Mouse (Mus musculus) C2C12 (cell line): Measurements from ENCODE around the gene Ppp1r3g. TPM values are rescaled to one million over a fixed set of nuclear protein-coding genes. Genes with fewer than 3 reads are reported as not detected.

Experiments
- H3K27me3 ChIP-seq: one replicate; pipeline ENCODE4 v1.6.1; 2011; ENCODE audit not compliant: control insufficient read depth, insufficient read depth, insufficient read length
- H3K36me3 ChIP-seq: one replicate; pipeline ENCODE4 v1.6.1; 2011; ENCODE audit not compliant: control insufficient read depth, insufficient read depth
- H3K4me3 ChIP-seq: one replicate; pipeline ENCODE4 v1.5.1; 2011; ENCODE audit warnings: mild to moderate bottlenecking, control low read depth; ENCODE audit not compliant: poor library complexity, insufficient read depth, severe bottlenecking
- H3K79me2 ChIP-seq: one replicate; pipeline ENCODE4 v1.6.1; 2011; ENCODE audit not compliant: control insufficient read depth, insufficient read depth
- H3K79me3 ChIP-seq: one replicate; pipeline ENCODE4 v1.6.1; 2011; ENCODE audit warnings: low read depth, control low read depth
- H3ac ChIP-seq: one replicate; pipeline ENCODE3; 2011; ENCODE audit warnings: low read depth; ENCODE audit not compliant: control insufficient read depth, insufficient read length
- CEBPB ChIP-seq: IDR thresholded peaks from one replicate; pipeline ENCODE4 v1.6.1; 2011; ENCODE audit warnings: low read depth, mild to moderate bottlenecking, control low read depth, moderate library complexity
- CTCF ChIP-seq: IDR thresholded peaks from one replicate; pipeline ENCODE4 v1.5.1; 2011; ENCODE audit not compliant: control insufficient read depth, insufficient read depth, insufficient read length
- FOSL1 ChIP-seq: IDR thresholded peaks from one replicate; pipeline ENCODE4 v1.8.0; 2011; ENCODE audit warnings: mild to moderate bottlenecking, low read length; ENCODE audit not compliant: poor library complexity, insufficient read depth, severe bottlenecking
- MAX ChIP-seq: IDR thresholded peaks from one replicate; pipeline ENCODE4 v1.6.1; 2011; ENCODE audit warnings: mild to moderate bottlenecking, control low read depth
- MYOD1 ChIP-seq: IDR thresholded peaks from one replicate; pipeline ENCODE4 v1.6.1; 2011; ENCODE audit warnings: low read depth; ENCODE audit not compliant: control insufficient read depth, insufficient read length
- MYOG ChIP-seq: IDR thresholded peaks from one replicate; pipeline ENCODE4 v1.6.1; 2011; ENCODE audit not compliant: control insufficient read depth, insufficient read length; ENCODE audit errors: extremely low read depth
- USF1 ChIP-seq: IDR thresholded peaks from one replicate; pipeline ENCODE4 v1.6.1; 2011; ENCODE audit warnings: low read depth, mild to moderate bottlenecking, control low read depth, moderate library complexity
- polyA plus RNA-seq: library from polyadenylated mRNA; unstranded; fragments of >200 nt; fragmentation: generic; extraction: Trizol; gene quantifications from one replicate; pipeline ENCODE4 v1.2.1, GENCODE M21; 2012; ENCODE audit warnings: missing spikeins

Ppp1r3g gene
- polyA plus RNA-seq, 1 experiment: not detected

DNA sequence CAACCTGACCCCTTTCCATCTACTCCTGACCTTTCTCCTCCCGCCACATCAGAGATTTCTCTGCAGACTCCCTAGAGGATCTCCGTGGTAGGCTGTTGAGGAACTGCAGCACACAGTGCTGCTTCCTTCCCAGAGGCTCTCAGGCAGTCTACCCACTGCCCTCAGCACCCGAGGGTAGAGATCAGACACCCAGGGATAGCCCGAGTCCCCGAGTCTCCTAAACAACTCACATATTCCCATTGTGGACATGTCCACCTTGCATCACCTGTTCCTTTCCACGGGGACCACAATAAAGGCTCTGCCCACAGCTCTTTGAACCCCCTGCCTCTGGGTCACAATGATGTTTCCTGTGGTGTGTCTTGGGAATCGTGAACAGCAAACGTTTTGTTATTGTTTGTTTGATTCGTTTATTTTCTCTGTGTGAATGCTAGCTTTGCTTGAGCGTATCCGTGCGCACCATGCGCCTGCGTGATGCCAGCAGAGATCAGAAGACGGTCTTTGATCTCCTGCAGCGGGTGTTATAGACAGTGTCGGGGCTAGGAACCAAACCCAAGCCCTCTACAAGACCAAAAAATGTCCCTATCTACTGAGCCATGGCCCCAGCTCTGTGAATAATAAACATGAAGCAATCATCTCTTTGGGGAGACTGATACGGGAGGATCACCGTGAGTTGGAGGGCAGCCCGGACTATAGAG lies 11.8 kb upstream of the Ppp1r3g start:
- H3K36me3 ChIP-seq: no peaks in the 10 kb centered on the region

DNA sequence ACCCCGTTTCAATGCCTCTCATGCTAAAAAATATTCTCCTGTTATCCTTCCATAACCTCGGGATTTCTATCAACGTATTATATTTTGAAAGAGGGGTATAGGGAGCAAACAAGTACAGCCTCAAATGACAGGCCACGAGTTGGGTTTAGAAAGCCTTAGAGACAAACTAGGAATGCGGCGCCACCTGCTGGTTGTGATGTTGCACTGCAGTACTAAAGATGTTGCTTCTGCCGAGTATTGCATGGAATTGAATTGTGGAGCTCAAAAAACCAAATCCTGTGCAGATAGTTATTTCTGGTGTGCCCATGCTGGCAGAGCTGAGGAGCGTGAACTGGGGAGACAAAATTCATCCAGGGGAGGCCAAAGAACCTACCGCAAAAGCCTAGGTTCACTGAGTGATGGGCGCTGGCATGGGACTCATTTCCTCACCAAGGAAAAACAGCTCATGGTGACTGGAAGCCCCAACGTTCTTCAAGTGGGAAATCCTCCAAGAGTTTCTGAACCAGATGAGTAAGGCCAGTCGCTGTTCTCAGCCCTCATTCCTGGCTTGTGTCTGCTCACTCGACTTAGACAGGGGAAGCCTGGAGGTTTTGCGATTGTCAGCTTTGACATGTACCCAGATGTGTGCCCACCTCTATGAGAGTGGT lies 11.2 kb upstream of the Ppp1r3g start:
- no peak overlapping the region for H3ac ChIP-seq
- TF ChIP-seq MAX (no peak), CTCF (peak; percentile 76)
- no peaks in the 10 kb centered on the region for H3K36me3 ChIP-seq
- peaks cover 14% of the 10 kb centered on the region for H3K27me3 ChIP-seq
- H3K4me3 ChIP-seq: no peak overlapping the region
- H3K79me2 ChIP-seq: no peaks in the 10 kb centered on the region
- H3K79me3 ChIP-seq: no peaks in the 10 kb centered on the region

More for the DNA sequence above, 11.8 kb upstream of the Ppp1r3g start:
- TF ChIP-seq USF1 (no peak), MAX (no peak), MYOG (no peak), CTCF (no peak)
- no peak overlapping the region for H3ac ChIP-seq
- no peaks in the 10 kb centered on the region for H3K79me2 ChIP-seq
- no peak overlapping the region for H3K4me3 ChIP-seq
- H3K79me3 ChIP-seq: no peaks in the 10 kb centered on the region
- H3K27me3 ChIP-seq: peaks cover 14% of the 10 kb centered on the region

DNA sequence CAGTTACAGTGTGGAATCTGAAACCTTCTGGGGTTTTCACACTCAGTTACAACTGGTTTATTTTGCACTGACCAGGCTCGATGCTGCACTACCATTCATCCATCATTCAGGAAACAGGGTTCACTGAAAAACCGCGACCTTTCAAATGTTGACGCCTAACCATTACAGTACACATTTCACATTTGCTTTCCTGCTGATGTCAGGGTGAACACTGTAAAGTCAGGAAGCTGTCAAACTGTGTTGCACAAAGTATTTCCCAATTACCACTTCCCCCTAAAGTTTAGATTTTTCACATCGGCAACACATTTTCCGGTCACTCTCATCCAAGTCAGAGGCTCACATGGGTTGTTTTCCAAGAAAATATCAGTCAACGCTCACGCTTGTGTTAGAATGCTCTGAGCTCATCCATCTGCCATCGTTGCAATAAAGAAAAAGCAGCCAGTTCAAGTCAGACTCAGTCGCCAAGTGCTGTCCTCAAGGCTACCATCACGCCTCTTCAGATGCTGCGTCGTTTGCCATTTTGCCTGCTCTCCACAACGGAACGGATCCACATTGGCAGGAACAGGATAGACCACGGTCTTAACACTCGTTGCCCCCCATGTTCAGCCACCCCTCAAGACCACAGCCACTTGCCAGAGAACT lies 8.7 kb upstream of the Ppp1r3g start:
- Histone ChIP-seq H3K79me2 (no peaks in the 10 kb centered on the region), H3K4me3 (no peak overlapping the region), H3K27me3 (peaks cover 14% of the 10 kb centered on the region), H3K36me3 (no peaks in the 10 kb centered on the region), H3ac (no peak overlapping the region), H3K79me3 (no peaks in the 10 kb centered on the region)
- TF ChIP-seq USF1 (no peak), MYOD1 (no peak), MYOG (no peak), MAX (no peak), FOSL1 (no peak), CEBPB (no peak), CTCF (no peak)

DNA sequence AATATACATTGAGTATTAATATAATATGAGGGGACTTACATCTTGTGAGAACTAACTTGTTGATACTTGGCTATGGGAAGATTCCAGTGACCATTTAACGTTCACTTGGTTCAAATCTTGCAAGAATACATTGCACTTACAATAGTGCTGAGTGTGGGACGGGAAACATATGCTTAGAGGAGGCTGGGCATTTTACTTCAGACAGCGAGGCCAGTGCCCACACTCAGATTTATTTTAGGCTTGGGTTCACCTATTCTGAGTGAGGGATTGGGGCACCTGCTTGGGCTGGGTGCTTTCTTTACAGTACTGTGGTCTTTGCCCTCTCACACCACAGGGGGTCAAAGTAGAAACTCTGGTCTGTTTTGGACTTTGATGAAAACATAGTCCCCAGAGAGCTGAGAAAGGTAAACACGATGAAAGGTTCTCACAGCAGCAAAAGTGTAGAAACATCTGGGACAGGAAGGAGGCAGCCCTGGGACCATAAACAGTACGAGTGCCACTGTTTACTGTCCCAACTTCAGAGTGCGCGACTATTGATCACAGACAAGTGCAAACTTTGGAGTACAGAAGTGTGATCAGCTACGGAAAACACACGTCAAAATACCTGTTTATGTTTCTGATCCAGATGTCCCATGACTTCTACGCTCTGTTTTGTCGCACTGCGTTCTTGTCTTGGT lies 890 bp downstream of the Ppp1r3g start:
- Histone ChIP-seq H3K79me2 (no peaks in the 10 kb centered on the region), H3K4me3 (no peak overlapping the region), H3K79me3 (no peaks in the 10 kb centered on the region), H3K36me3 (no peaks in the 10 kb centered on the region), H3K27me3 (no peaks in the 10 kb centered on the region), H3ac (no peak overlapping the region)
- no peak for TF ChIP-seq MYOG
- TF ChIP-seq CEBPB: no peak
- no peak for TF ChIP-seq MYOD1
- no peak for TF ChIP-seq FOSL1
- no peak for TF ChIP-seq USF1
- no peak for TF ChIP-seq CTCF
- no peak for TF ChIP-seq MAX

DNA sequence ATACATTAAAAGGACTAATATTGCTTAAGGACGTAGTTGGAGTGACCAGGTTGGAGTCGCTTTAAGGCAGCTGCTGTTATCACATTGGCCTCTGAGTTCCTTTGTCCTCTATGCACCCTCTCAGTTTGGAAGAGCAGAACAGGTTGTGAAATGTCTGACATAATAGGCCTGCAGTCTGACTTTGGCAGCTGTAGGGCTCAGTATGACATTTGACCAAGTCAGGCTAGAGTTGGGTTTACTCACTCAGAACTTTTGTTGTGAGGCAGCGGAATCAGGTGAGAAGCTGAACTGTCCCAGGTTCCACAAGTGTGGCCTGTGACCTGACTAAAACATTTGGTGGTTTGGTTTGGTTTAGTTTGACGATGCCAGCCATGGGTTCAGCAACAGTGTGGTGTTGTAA lies 4.9 kb downstream of the Ppp1r3g start:
- TF ChIP-seq USF1 (no peak), CEBPB (no peak), MAX (no peak), MYOD1 (no peak), MYOG (no peak), CTCF (no peak), FOSL1 (no peak)

More for the DNA sequence above, 4.9 kb downstream of the Ppp1r3g start:
- H3K4me3 ChIP-seq: no peak overlapping the region
- no peaks in the 10 kb centered on the region for H3K36me3 ChIP-seq
- no peaks in the 10 kb centered on the region for H3K79me3 ChIP-seq
- no peak overlapping the region for H3ac ChIP-seq
- H3K27me3 ChIP-seq: peaks cover 10% of the 10 kb centered on the region
- H3K79me2 ChIP-seq: no peaks in the 10 kb centered on the region
